Mouse (Mus musculus) lung, adult 2 months (tissue): ENCODE measurements around the gene Phf23. TPM values are rescaled to one million over a fixed set of nuclear protein-coding genes. Genes with fewer than 3 reads are reported as not detected.
A peak's percentile ranks its signal among the peaks of the same experiment; 100 is the strongest.

ENCODE experiments used
- DNase-seq: peaks from one replicate; pipeline ENCODE4 v3.0.0; 2022
- H3K4me1 ChIP-seq: fragments of 200-500 bp; 2 replicates; pipeline ENCODE4 v1.6.1; 2011; ENCODE audit warnings: low read length; ENCODE audit not compliant: control insufficient read depth, insufficient read depth
- H3K4me3 ChIP-seq: fragments of 200-500 bp; replicated peaks from 2 replicates; pipeline ENCODE3; 2011; ENCODE audit warnings: low read depth, mild to moderate bottlenecking, control low read depth, low read length; ENCODE audit errors: extremely low read depth
- CTCF ChIP-seq: fragments of 200-500 bp; IDR thresholded peaks from 2 replicates; pipeline ENCODE4 v1.5.1; 2011; ENCODE audit warnings: mild to moderate bottlenecking, low read length, control low read depth; ENCODE audit not compliant: insufficient read depth
- POLR2A ChIP-seq: fragments of 200-500 bp; IDR thresholded peaks from 2 replicates; pipeline ENCODE4 v1.6.1; 2011; ENCODE audit warnings: low read depth, mild to moderate bottlenecking, control low read depth, low read length, borderline replicate concordance; ENCODE audit errors: extremely low read depth
- WGBS: fragments of 180-500 bp; shearing (Covaris S2); methylation state at CpG from one replicate; pipeline ENCODE4 v1.1.7; 2018; 5-methylcytosine and 5-hydroxymethylcytosine counted together
- polyA plus RNA-seq: library from polyadenylated mRNA; depleted of rRNA; stranded (reverse); fragments of >200 nt; gene quantifications from 2 replicates; pipeline ENCODE4 v1.2.3, GENCODE M21; 2012

Phf23 gene
- polyA plus RNA-seq, 1 experiment: 22.9 TPM

DNA sequence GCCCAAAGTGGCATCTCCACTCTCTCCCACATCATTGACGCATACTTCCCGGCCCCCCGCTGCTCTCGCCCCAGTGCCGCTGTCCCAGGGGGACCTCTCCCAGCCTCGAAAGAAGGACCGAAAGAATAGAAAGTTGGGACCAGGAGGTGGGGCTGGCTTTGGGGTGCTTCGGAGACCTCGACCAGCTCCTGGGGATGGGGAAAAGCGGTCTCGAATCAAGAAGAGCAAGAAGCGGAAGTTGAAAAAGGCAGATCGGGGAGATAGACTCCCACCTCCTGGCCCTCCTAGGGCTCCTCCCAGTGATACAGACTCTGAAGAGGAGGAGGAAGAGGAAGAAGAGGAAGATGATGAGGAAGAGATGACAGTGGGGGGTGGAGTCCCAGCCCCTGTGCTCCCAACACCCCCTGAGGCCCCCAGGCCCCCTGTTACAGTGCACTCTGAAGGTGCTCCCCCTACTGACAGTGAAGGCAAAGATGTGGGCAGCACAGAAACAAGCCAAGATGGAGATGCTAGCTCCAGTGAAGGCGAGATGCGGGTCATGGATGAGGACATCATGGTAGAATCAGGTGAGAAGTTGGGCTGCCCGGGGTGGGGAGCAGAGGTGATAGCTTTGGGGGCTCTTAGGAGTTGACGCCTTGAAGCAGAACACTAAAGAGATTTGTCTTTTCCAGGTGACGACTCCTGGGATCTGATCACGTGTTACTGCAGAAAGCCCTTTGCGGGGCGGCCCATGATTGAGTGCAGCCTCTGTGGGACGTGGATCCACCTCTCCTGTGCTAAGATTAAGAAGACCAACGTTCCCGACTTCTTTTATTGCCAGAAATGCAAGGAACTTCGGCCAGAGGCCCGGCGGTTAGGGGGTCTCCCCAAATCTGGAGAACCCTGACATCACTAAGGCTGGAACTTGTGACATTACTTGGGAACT is 3.3 kb downstream of the Phf23 start:
- no peak overlapping the region for H3K4me3 ChIP-seq
- TF ChIP-seq CTCF: no peak
- no peak for TF ChIP-seq POLR2A
- DNase-seq: no peak
- H3K4me1 ChIP-seq: peaks cover 9% of the 10 kb centered on the region
- WGBS: 89% methylated on average over 27 of the region's 27 CpGs

DNA sequence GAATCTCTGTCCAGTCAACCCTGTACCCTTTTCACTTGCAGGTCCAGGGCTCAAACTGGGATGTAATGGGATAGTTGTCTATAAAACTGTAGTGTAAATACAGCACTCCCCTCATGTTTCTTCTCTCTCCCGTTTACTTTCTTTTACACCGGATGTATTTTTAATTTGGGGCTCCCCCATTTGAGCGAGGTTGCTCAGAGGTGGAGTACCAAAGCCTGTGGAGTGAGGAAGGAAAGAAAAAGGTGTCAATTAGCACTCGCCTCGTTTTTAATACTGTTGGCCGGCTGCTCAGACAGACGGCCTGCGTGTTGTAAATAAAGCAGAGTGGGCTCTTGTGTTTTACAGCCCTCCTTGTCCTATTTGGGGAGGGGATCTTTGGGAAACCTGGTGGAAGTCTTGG is 4.1 kb downstream of the Phf23 start:
- WGBS: 77% methylated on average over 8 of the region's 8 CpGs
- Histone ChIP-seq H3K4me3 (no peak overlapping the region), H3K4me1 (peaks cover 9% of the 10 kb centered on the region)
- DNase-seq: no peak
- TF ChIP-seq POLR2A (no peak), CTCF (no peak)

DNA sequence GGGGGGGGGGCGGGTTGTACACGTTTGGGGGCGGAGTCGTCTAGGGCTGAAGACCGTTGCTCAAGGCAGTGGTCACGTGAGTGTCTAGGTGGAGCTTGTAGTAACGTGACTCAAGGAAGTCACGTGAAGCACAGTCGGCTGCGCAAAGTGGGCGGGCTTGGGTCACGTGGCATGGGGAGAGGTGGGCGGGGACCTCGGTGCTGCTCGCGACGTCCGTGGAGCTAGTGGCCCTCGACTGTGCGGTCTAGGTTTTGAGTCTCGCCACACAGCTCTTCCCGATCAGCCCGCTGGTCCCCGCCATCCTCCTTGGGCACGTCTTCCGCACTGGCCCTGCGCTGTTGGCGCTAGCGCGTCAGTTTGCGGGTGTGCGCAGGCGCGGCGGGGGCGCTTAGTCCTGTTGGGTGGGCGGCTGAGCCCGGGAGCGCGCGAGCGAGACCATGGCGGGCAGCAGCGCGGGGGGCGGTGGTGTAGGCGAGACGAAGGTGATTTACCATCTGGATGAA is 4.9 kb downstream of the Phf23 start, which contains the start of gene Dvl2:
Gene Dvl2, plus strand, starts transcription at position 200 of the 503 bp plus-strand sequence.
- DNase-seq: peak; percentile 80
- peak within 1 kb of the TSS; percentile 90 for H3K4me3 ChIP-seq
- peaks cover 9% of the 10 kb centered on the region for H3K4me1 ChIP-seq
- TF ChIP-seq POLR2A (peak; percentile 97), CTCF (no peak)
- WGBS: 1% methylated on average over 48 of the region's 48 CpGs

DNA sequence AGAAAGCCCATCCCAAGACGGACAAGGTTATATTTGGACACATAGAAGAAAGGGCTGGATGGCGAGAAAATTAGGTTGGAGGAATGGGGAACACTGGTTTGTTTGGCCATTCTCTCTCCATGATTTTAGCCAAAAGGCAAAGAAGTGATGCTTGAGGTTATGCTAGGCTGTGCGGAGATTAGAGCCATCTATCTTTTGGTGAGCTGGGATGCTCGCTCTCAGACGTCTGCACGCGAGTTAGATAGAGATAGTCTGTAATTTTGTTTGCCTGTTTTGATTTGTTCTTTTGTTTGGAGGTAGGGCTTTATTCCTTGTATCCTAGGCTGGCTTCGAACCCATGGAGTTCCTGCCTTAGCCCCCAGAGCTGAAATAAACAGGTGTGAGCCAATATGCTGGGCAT is 5.6 kb downstream of the Phf23 start:
- 11% methylated on average over 8 of the region's 8 CpGs for WGBS
- Histone ChIP-seq H3K4me3 (peak overlapping the region; percentile 90), H3K4me1 (peaks cover 9% of the 10 kb centered on the region)
- no peak for DNase-seq
- TF ChIP-seq CTCF (no peak), POLR2A (no peak)

DNA sequence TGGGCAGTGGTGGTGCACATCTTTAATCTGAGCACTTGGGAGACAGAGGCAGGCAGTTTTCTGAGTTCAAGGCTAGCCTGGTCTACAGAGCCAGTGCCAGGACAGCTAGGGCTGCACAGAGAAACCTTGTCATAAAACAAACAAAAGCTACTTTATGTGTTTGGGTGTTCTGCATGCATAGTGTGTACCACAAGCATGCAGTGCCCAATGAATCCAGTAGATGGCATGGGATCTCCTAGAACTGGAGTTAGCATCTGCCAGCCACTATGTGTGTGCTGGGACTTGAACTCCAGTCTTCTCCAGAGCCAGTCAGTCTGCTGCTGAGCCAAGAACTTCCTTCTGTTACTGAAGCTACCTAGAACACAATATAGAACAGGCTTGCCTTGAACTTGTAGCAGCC is 6.3 kb downstream of the Phf23 start:
- no peak overlapping the region for H3K4me3 ChIP-seq
- TF ChIP-seq CTCF: 0 out of 2 replicates have a peak, but pooled peaks have one; percentile 5
- TF ChIP-seq POLR2A: no peak
- DNase-seq: no peak
- peaks cover 9% of the 10 kb centered on the region for H3K4me1 ChIP-seq

DNA sequence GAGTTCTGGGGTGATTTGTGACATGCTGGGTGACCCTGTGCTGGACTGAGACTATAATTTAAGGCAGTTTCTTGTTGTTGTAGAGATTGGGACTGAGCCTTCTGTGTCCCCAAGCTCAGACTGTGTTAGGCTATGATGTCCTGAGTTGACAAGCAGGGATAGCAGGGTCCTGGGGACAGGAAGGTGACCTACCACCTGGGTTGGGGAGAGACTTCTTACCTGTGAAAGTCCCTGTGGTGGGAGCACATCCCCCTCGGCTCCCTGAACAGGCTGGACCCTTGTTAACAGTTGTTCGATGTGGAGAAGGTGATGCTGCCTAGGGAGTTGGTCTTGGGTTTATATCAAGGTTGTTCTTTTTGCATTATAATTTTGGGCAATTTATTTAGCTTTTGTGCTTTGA is 6.9 kb downstream of the Phf23 start:
- Histone ChIP-seq H3K4me1 (peaks cover 9% of the 10 kb centered on the region), H3K4me3 (no peak overlapping the region)
- 83% methylated on average over 2 of the region's 2 CpGs for WGBS
- DNase-seq: no peak
- no peak for TF ChIP-seq CTCF
- TF ChIP-seq POLR2A: no peak

DNA sequence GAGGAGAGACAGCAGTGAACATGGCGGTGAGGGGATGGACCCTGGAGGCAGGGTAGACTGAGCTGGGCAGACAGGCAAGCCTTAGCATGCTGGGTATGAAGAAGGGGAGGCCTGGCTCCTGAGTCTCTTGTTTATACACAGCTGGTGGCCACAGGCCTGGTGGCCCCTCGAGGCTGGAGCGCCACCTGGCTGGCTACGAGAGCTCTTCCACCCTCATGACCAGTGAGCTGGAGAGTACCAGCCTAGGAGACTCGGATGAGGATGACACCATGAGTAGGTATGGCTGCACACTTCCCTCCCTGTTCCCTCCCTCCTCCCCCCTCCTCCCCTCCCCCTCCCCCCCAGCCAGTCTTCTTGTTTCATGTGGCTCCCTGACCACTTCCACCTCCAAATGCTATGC is 9.9 kb downstream of the Phf23 start:
- no peak for DNase-seq
- 57% methylated on average over 5 of the region's 5 CpGs for WGBS
- TF ChIP-seq POLR2A (no peak), CTCF (peak; percentile 30; the same call in 1 of the 2 replicates)
- peaks cover 9% of the 10 kb centered on the region for H3K4me1 ChIP-seq
- H3K4me3 ChIP-seq: no peak overlapping the region

DNA sequence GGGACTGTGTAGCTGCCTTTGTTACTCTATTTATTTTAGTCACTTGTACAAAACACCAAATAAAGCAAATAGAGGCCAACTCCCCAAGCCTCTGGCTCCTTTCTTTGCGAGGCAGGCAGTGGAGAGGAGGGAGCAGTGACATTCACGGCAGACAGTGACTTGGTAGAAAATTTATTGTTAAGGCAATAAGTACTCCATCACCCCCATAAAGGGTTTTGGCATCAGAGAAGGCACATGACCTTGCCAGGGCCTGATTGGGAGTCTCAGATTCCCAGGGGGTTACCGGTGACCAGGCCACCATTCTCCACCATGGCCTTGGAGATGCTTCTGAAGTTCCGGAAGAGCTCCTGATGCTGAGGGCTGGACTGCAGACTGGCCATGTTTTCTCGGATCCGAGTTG is 14.5 kb downstream of the Phf23 start:
- DNase-seq: no peak
- 82% methylated on average over 6 of the region's 6 CpGs for WGBS
- TF ChIP-seq POLR2A (no peak), CTCF (no peak)
- Histone ChIP-seq H3K4me1 (peaks cover 2% of the 10 kb centered on the region; the same call in 1 of the 2 replicates), H3K4me3 (no peak overlapping the region)

DNA sequence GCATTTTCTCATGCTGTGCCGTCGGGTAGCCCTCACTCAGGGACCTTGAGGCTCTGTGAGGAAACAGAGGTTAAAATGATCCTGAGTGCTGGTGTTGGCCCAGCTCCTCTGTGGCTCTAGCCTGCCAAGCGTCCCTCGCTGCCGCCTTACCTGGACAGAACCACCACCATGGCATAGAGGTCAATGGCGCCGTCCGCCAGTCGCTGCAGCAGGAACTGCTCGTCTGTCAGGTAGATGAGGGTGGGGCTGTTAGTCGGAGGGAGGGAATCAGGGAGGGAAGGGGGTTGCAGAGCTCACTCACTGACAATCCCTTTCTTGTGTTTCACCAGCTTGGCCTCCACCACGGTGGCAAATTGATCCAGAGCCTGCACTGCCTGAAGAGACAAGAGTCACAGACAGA is 15.0 kb downstream of the Phf23 start:
- Histone ChIP-seq H3K4me1 (peaks cover 2% of the 10 kb centered on the region; the same call in 1 of the 2 replicates), H3K4me3 (no peak overlapping the region)
- DNase-seq: no peak
- no peak for TF ChIP-seq POLR2A
- TF ChIP-seq CTCF: no peak
- 82% methylated on average over 12 of the region's 12 CpGs for WGBS

DNA sequence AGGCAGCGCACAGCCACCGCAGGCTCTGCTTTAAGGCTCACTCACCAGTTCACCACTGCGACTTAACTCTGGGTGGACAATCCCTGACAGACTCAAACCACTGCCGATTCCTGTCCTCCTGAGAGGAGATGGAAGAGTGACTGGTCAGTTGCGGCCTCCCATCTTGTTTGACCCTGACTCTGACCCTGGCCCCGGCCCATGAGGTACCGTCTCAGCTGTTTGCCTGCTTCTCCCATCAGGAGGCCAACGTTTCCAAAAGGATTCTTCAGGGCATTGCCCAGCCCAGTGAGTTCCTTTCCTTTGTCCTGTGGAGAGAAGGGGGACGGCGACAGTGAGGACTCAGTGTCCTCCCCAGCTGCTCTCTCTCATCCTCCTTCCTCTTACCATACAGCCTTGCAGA is 15.4 kb downstream of the Phf23 start:
- TF ChIP-seq CTCF (no peak), POLR2A (no peak)
- DNase-seq: no peak
- 89% methylated on average over 10 of the region's 10 CpGs for WGBS
- no peak overlapping the region for H3K4me3 ChIP-seq
- peaks cover 2% of the 10 kb centered on the region; the same call in 1 of the 2 replicates for H3K4me1 ChIP-seq
